Mouse (Mus musculus): ENCODE results near the gene Sox5.

Gene Sox5

DNA sequence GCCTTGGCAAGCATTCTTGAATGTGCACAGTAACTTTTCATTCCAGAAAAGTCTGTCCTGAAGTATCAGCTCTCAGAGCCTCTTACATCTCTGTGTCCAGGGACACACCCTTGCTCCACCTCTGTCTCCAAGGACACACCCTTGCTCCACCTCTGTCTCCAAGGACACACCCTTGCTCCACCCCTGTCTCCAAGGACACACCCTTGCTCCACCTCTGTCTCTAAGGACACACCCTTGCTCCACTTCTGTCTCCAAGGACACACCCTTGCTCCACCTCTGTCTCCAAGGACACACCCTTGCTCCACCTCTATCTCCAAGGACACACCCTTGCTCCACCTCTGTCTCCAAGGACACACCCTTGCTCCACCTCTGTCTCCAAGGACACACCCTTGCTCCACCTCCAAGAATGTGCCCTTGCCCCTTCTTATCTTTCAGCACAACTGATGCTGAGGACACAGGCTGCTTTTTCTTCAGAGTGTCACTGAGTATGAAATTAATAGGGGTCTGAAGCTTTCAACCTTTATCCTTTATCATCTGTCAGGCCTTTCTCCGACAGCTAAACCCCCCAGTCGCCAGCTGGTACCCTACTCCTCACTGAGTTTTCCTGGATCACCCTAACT, 452.4 kb downstream of the Sox5 start:
- DNase-seq (ENCODE audit: extremely low spot score) = no peak

- no peak for DNase-seq (ENCODE audit: extremely low spot score)
These were observed 453.0 kb downstream of the Sox5 start for GRCm38 (mm10) chr6:144328779-144329178.

DNA sequence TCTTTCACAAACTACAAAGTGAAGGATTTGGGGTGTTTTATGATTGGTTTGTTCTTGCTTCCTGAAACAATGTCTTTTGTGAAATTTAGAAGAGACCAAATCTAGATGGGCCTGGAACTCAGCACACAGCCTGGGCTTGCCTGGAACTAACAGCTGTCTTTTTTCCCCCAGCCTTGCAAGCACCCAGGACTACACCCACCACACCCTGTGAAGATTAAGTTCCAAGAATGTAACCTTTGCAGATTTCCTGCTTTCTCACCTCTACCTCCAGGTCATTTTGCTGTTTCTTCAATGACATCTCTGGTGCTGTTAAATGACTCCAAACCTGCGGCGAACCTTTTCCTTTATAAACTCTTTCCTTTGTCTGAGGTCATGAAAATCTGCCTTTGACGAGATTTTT, 455.0 kb downstream of the Sox5 start:
- no peak for DNase-seq (ENCODE audit: extremely low spot score)

DNA sequence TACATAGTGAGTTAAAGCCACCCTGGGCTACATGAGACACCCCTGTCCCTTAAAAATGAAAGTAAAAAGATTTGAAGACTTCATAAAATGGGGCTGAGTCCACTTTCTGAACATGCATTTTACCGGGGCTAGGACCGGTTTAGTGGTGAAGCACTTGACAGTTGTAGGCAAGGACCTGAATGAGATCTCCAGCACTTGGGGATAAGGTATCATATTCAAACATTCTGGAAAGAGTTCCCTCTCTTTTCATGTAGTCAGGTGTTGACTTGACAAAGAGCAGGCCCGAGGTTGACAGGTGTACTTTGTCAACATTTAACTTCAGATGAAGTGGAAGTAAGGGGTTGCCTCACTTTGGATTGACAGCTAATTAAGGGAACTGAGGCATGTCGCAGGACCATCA, 458.4 kb downstream of the Sox5 start:
- no peak for DNase-seq (ENCODE audit: extremely low spot score)

GRCm38 (mm10) chr6:144322297-144323047, 459.3 kb downstream of the Sox5 start:
- DNase-seq (ENCODE audit: extremely low spot score) = no peak

- no peak for DNase-seq (ENCODE audit: extremely low spot score)
These were observed 461.4 kb downstream of the Sox5 start for GRCm38 (mm10) chr6:144320327-144320726.

- no peak for DNase-seq (ENCODE audit: extremely low spot score)
These were observed 462.1 kb downstream of the Sox5 start for GRCm38 (mm10) chr6:144319717-144320116.

DNA sequence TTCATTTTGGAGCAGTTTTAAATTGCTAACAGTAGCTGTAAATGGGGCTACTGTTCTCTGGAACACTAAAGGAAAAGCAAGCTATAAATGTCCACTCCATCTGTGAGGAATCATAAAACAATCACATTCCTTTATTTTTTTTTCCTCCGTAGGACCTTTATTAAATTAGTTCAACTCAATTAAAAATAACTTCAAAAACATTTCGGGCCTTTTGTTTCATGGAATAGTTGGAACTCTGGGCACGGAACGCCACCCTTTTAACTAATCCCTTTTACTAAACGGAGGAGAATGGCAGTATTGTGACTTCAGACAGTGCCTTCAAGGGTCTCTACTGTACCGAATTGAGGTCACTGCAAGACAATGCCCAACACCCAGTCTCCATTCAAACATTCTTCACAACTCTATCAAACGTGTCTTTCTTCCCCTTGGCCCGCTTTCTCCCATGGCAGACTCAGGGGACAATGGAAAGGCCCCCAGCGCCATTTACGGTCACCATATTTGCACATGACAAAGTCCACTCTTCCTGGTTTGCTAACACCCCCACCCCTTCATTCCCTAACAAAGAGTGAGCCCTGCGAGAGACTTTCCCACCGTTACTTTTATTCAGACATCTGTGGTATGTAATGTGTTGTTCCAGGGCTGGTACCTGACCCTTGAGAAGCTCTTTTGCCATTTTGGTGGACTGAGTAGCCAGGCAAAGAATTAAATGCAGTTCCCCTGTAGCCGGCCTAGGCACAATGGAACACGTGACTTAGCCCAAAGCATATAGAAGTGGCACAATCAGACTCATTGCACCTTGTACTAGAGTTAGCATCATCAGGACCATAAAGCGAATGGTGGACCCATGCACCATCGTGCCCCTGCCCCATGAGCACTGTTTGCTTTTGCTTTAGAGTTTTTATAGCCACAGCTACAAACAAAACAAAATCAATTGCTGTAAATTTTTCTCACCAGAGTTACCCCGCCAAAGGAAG, 468.7 kb downstream of the Sox5 start:
- no peak for DNase-seq (ENCODE audit: extremely low spot score)

- DNase-seq (ENCODE audit: extremely low spot score) = no peak
These were observed 469.4 kb downstream of the Sox5 start for GRCm38 (mm10) chr6:144312282-144312780.

DNA sequence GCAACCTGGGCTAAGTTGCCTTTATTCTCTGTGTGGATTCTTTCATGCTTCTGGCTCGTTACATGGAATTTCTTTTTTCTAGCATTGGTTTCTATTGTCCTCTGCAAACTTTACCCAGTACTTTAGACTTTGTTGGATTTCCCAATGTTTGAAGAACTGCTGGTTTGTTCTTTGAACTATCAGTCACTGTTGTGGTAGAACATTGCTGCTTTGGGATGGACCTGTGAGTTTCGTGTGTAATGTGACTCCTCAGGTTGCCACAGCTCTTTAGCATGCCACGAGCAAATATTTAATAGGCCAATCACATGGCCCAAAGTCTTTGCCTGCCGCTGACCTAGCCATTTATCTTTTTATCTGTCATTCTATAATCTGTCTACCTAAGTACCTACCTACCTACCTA, 470.0 kb downstream of the Sox5 start:
- no peak for DNase-seq (ENCODE audit: extremely low spot score)

GRCm38 (mm10) chr6:144309171-144309570, 472.6 kb downstream of the Sox5 start:
- DNase-seq (ENCODE audit: extremely low spot score) = no peak

DNA sequence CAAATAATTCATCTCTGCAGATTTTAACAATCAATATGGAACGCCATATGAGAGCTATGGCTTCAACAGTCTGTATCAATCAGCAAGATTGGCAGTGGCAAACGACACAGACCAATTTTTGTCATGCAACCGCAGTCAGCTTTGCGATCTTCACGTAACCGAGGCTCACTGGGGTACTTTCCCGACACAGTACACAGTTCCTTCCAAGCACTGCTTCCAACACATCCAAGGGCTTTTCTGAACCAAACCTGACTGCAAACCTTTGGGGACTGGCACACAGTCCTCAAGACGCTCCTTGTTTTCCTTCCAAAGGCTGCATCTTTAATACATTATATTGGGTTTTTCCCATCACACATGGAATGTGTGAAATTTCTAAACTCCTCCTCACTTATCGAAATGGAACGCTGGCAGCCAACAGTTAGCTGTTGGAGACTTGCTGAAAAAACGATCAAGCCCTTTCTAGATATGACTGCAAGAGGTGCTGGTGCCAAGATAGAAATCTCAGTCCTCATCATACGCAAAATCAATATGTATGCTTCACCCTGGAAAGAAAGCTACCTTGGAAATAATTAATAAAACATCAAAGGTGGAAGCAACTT, 474.1 kb downstream of the Sox5 start:
- no peak for DNase-seq (ENCODE audit: extremely low spot score)

GRCm38 (mm10) chr6:144302823-144303222, 479.0 kb downstream of the Sox5 start:
- DNase-seq (ENCODE audit: extremely low spot score) = no peak

GRCm38 (mm10) chr6:144301082-144301481, 480.7 kb downstream of the Sox5 start:
- DNase-seq (ENCODE audit: extremely low spot score) = no peak

DNA sequence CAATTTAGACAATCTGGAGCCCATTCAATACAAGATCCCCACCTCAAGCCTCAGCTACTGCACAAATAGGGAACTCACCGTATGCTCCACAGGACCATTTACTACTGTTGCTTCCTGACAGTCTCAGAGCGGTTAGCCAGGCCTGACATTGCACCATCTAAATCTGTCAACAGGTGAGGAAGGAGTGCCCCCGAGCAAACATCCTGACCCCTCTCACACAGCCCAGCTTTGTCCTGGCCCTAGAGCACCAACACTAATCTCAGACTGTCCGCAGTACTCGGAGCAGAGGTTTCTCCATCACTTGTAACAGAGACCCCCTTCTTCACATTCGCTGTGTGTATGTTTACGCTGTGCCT, 482.3 kb downstream of the Sox5 start:
- DNase-seq (ENCODE audit: extremely low spot score) = no peak

- DNase-seq (ENCODE audit: extremely low spot score) = no peak
These were observed 482.9 kb downstream of the Sox5 start for GRCm38 (mm10) chr6:144298641-144299502.

DNA sequence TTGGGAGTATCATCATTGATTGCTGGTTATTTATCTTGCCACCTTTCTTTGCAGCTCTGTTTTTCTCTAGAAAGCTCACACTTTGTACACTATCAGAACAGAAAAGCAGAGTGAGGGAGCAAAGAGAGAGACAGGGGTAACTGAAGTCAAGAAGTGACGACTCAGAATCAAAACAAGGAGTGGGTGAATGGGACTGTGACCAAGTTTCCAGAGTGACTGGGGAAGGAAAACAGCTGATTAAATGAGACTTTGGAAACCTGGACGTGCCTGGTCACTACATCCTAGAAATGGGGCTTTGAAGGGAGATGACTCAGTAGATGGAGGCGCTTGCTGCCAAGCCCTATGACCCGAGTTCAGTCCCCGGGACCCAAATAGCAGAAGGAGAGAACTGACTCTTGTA, 483.9 kb downstream of the Sox5 start:
- DNase-seq (ENCODE audit: extremely low spot score) = no peak

GRCm38 (mm10) chr6:144297131-144297530, 484.6 kb downstream of the Sox5 start:
- DNase-seq (ENCODE audit: extremely low spot score) = no peak

DNA sequence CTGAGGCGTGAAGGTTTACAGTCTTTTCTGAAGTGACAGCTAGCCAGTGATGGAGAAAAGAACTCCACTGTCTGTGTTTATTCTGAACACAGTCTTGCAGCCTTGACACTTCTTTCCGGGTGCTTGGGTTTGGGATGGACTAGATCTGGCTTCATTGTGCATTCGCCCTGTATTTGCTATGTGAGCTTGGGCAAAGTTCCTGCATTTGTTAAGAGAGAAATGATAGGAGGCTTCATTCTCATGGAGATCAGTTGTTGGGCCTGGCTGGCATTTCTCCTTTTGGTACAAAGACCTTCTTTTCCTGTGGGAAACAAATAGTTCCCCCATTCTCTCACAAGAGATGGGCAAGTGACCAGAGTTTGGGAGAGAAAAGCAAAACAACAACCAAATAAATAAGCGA, 490.3 kb downstream of the Sox5 start:
- DNase-seq (ENCODE audit: extremely low spot score) = no peak

GRCm38 (mm10) chr6:144286122-144286521, 495.7 kb downstream of the Sox5 start:
- DNase-seq (ENCODE audit: extremely low spot score) = no peak

- DNase-seq (ENCODE audit: extremely low spot score) = no peak
These were observed 498.6 kb downstream of the Sox5 start for GRCm38 (mm10) chr6:144283191-144283590.
